Mouse (Mus musculus): ENCODE results near the gene Nupl2. TPM values are rescaled to one million over a fixed set of nuclear protein-coding genes. Genes with fewer than 3 reads are reported as not detected.

Gene Nupl2
- polyA plus RNA-seq, 1 experiment from 2014 or later, result 17.0 TPM

DNA sequence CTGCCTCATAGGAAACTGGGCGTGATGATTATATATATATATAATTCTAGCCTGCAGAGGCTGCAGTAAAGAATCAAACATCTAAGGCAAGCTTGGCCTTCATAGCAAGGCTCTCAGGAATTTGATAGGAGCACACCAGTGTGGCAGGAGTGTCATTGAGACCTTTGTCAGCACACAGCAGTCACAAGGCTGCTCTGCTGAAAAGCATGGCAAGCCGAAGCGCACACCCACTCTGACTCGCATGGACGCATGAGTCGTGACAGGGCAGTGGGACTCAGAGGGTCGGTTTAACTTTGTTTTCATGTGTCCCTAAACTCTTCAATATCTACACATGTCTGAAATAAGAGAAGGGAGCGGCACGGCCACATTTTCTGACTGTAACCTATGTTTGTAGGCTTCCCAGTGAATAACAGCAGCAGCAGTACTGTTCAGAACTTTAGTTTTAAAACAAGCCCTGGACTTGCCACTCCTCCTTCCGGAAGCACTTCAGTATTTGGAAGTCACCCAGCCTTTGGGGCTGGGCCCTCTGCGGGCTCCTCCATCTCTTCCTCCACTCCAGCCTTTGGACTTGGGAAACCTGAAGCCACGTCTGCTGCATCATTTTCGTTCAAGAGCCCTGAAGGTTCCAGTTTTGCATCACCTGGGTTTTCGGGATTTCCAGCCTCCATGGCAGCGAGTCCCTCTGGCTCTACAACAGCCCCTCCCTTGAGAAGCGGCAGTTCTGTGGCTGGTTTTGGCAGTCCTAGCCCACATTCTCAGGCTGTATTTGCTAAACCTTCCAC lies 16.9 kb downstream of the Nupl2 start:
- no peak overlapping the region for H3K9ac ChIP-seq
- H3K36me3 ChIP-seq (ENCODE audit: poor library complexity, severe bottlenecking), result peaks cover 70% of the 10 kb centered on the region
- H3K9me3 ChIP-seq (replicated peaks), result peaks cover 7% of the 10 kb centered on the region; the same call in 1 of the 2 replicates
- H3K4me3 ChIP-seq, result no peak overlapping the region
- no peak overlapping the region for H3K4me2 ChIP-seq
- ATAC-seq, result no peak
- no peaks in the 10 kb centered on the region for H3K27me3 ChIP-seq
- WGBS, result 93% methylated on average over 16 of the region's 16 CpGs
- no peak overlapping the region for H3K27ac ChIP-seq
- H3K4me1 ChIP-seq, result no peaks in the 10 kb centered on the region

DNA sequence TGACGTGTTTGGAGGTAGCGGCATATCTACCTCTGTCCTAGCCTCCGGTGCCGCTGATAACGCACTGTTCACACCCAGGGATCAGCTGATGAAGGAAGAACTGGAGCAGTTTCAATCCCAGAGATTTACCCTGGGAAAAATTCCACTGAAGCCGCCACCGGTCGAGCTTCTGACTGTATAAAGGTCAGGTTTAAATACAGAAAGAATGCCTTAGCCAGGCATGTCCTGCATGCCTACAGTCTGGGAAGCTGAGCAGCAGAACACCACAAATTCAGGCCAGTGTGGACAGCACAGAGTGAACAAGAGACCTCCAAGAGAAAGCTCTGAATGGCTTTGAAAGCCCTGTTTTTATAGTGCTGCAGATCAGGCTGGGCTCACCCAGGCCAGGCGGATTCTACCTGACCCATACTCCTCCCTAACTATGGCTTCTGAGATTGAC lies 17.6 kb downstream of the Nupl2 start:
- H3K4me3 ChIP-seq, result no peak overlapping the region
- no peak overlapping the region for H3K27ac ChIP-seq
- H3K36me3 ChIP-seq (ENCODE audit: poor library complexity, severe bottlenecking), result peaks cover 71% of the 10 kb centered on the region
- WGBS, result 93% methylated on average over 9 of the region's 9 CpGs
- H3K4me1 ChIP-seq, result no peaks in the 10 kb centered on the region
- peaks cover 7% of the 10 kb centered on the region for H3K9me3 ChIP-seq (replicated peaks)
- no peak for ATAC-seq
- no peak overlapping the region for H3K9ac ChIP-seq
- no peak overlapping the region for H3K4me2 ChIP-seq
- H3K27me3 ChIP-seq, result no peaks in the 10 kb centered on the region

DNA sequence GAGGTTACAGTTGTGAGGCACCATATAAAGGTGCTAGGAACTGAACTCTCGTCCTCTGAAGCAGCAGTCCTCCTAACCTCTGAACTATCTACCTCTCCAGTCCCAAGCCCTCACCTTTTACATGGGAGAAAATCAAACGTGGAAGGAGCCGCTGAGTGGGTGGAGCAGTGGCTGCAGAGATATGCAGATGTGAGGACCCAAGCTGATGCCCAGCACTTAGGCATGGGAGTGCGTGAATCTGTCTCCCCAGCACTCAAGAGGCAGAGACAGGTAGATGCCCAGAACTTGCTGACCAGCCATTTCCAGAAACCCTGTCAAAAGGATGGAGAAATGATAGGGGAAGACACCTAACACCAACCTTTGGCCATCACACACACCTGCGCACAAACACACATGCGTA lies 18.3 kb downstream of the Nupl2 start:
- H3K36me3 ChIP-seq (ENCODE audit: poor library complexity, severe bottlenecking), result peaks cover 64% of the 10 kb centered on the region
- 89% methylated on average over 6 of the region's 6 CpGs for WGBS
- H3K4me3 ChIP-seq, result no peak overlapping the region
- ATAC-seq, result no peak
- no peaks in the 10 kb centered on the region for H3K27me3 ChIP-seq
- H3K4me2 ChIP-seq, result no peak overlapping the region
- no peaks in the 10 kb centered on the region for H3K4me1 ChIP-seq
- no peak overlapping the region for H3K9ac ChIP-seq
- H3K27ac ChIP-seq, result no peak overlapping the region
- H3K9me3 ChIP-seq (replicated peaks), result peaks cover 7% of the 10 kb centered on the region

DNA sequence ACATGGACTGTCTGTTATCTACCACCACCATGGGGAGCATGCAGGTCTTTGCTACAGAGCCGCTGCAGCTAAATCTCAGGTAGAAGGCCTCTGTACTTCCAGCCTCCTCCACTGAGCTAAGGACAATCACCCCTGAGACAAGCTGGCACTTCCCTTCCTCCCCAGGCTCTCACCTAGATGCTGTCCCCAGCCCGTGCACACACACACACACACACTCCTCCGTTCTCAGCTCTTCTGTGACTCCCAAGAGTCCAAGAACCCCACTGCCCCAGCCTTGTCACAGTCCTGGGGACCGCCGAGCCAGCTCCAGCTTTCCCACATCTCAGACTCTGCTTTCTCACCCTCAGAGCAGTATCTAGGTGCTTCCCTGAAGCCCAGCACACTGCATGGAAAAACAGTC lies 19.2 kb downstream of the Nupl2 start:
- H3K9me3 ChIP-seq (replicated peaks), result peaks cover 7% of the 10 kb centered on the region
- no peaks in the 10 kb centered on the region for H3K4me1 ChIP-seq
- H3K36me3 ChIP-seq (ENCODE audit: poor library complexity, severe bottlenecking), result peaks cover 58% of the 10 kb centered on the region
- no peak for ATAC-seq
- H3K4me2 ChIP-seq, result no peak overlapping the region
- no peaks in the 10 kb centered on the region for H3K27me3 ChIP-seq
- H3K9ac ChIP-seq, result no peak overlapping the region
- WGBS, result 91% methylated on average over 5 of the region's 5 CpGs
- H3K27ac ChIP-seq, result no peak overlapping the region
- no peak overlapping the region for H3K4me3 ChIP-seq

DNA sequence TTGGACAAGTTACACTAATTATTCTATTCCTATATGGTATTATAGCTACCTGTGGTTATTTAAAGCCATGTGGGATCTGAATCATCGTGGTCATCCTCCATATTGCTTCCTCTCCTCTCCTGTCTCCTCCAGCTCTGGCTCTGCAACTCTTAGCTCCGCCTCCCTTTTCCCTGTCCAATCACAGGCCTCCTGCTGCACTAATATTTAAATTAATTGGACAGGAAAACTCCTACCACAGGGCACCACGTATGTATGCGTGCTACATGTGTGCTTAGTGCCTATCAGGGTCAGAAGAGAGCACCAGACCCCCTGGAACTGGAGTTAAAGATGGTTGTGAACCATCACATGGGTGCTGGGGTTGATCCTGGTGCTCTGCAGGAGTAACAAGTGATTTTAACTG lies 23.7 kb downstream of the Nupl2 start:
- no peaks in the 10 kb centered on the region for H3K27me3 ChIP-seq
- no peak for ATAC-seq
- H3K4me3 ChIP-seq, result no peak overlapping the region
- H3K4me2 ChIP-seq, result no peak overlapping the region
- no peak overlapping the region for H3K9ac ChIP-seq
- peaks cover 7% of the 10 kb centered on the region for H3K9me3 ChIP-seq (replicated peaks)
- peaks cover 28% of the 10 kb centered on the region for H3K36me3 ChIP-seq (ENCODE audit: poor library complexity, severe bottlenecking)
- WGBS, result 74% methylated on average over 4 of the region's 4 CpGs
- H3K4me1 ChIP-seq, result peaks cover 5% of the 10 kb centered on the region
- no peak overlapping the region for H3K27ac ChIP-seq

DNA sequence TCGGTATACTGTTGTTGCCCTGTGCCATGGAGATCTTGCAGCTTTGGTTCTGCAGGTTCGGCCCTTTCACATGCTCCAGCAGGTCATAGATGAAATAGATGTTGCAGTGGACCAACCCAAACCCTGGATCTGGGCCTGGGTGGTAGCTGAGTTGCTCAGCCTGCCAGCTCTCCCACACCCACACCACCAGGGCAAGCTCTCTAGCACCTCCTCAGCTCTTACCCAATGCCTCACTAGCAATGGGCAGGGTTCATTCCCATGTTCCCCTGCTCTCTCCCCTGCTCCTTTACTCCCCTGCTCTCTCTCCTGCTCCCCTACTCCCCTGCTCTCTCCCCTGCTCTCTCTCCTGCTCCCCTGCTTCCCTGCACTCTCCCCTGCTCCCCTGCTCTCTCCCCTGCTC lies 27.1 kb downstream of the Nupl2 start:
- H3K4me2 ChIP-seq, result no peak overlapping the region
- peaks cover 3% of the 10 kb centered on the region; the same call in 1 of the 2 replicates for H3K36me3 ChIP-seq (ENCODE audit: poor library complexity, severe bottlenecking)
- no peaks in the 10 kb centered on the region; the same call in 1 of the 2 replicates for H3K9me3 ChIP-seq (replicated peaks)
- H3K4me3 ChIP-seq, result no peak overlapping the region
- H3K27me3 ChIP-seq, result no peaks in the 10 kb centered on the region
- WGBS, result 74% methylated on average over 2 of the region's 2 CpGs
- H3K9ac ChIP-seq, result no peak overlapping the region
- ATAC-seq, result no peak
- no peak overlapping the region for H3K27ac ChIP-seq
- H3K4me1 ChIP-seq, result peaks cover 5% of the 10 kb centered on the region

DNA sequence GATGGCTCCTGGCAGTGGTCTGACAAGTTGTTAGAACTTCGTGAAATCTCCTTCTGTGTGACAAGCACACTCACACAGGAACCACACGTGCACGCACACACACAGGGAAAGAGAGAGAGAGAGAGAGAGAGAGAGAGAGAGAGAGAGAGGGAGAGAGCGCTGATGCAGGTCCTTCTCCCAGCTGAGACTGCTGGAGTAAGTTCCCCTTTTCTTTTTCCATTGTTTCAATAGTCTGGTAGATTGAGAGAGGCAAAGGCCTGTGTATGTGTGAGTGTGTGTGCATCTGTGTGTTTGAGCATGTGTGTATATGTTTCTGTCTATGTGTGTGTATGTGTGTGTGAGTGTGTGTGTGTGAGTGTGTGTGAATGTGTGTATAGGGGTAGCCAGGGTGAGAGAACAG lies 36.2 kb downstream of the Nupl2 start:
- no peak for ATAC-seq
- Histone ChIP-seq H3K27me3 (no peaks in the 10 kb centered on the region), H3K4me2 (no peak overlapping the region), H3K36me3 (ENCODE audit: poor library complexity, severe bottlenecking) (no peaks in the 10 kb centered on the region), H3K9me3 (replicated peaks) (no peaks in the 10 kb centered on the region), H3K4me1 (no peaks in the 10 kb centered on the region; the same call in 1 of the 2 replicates), H3K27ac (no peak overlapping the region), H3K9ac (no peak overlapping the region), H3K4me3 (no peak overlapping the region)
- WGBS, result 79% methylated on average over 4 of the region's 4 CpGs

DNA sequence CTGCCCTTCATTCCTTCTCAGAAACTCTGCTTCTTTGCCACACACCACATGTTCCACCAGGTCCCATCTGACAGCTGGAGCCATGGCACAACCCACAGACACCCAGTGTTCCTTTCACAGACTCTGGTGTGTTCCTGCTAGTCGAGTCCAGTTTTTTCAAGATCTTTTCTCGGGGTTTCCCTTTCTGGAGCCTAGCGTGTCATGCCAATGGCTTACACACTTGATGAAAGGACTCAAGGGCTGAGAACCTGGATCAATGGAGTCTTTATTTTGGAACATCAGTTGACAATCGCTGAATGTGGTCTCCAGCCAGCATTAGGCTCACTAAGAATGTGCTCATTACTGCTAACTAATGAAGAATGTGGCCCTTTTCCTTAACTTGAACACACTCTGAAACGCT lies 37.7 kb downstream of the Nupl2 start:
- WGBS, result 16% methylated on average over 5 of the region's 5 CpGs
- no peak for ATAC-seq
- Histone ChIP-seq H3K4me3 (no peak overlapping the region), H3K27ac (no peak overlapping the region; the same call in 1 of the 2 replicates), H3K4me1 (no peaks in the 10 kb centered on the region; the same call in 1 of the 2 replicates), H3K4me2 (no peak overlapping the region), H3K27me3 (no peaks in the 10 kb centered on the region), H3K9ac (no peak overlapping the region), H3K36me3 (ENCODE audit: poor library complexity, severe bottlenecking) (no peaks in the 10 kb centered on the region), H3K9me3 (replicated peaks) (no peaks in the 10 kb centered on the region)

DNA sequence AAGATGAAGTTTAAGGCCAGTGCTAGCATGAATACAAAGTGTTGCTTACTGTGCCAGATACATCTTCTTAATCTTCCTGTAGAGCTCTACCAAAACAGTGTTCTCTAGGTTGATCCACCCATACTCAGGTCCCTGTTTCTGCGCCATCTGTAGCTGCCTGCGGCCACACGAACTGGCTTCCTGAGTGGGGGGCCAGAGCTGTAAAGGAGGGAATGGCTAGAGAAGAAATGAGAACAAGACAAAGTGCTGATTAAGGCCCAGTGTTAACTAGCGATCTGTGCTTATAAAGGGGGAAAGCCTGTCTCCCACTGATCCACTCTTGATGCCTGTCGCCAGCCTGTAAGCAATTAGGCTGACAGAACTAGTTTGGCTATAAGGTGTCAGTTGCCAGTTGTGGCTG lies 38.5 kb downstream of the Nupl2 start:
- ATAC-seq, result no peak
- WGBS, result 71% methylated on average over 5 of the region's 5 CpGs
- no peak overlapping the region for H3K4me3 ChIP-seq

DNA sequence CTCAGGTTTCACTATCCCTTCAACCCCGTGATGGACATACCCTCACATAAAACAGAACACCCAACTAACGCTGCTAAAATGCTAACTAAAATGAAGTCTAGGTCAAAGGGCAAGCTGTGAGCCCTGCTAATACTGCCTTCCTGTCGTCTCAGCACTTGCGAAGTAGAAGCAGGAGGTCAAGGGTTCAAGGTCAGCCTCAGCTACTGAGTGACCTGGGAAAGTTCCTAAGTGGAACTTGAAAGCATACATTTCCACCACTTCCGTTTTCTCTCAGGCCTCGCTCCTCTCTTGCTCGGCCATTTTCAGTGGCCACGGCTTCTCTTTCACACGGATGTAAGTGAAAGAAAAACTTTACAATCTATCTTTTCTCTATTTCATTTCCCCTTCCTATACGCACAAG lies 43.2 kb downstream of the Nupl2 start:
- ATAC-seq, result no peak
- Histone ChIP-seq H3K27ac (no peak overlapping the region), H3K36me3 (ENCODE audit: poor library complexity, severe bottlenecking) (no peaks in the 10 kb centered on the region), H3K9me3 (replicated peaks) (no peaks in the 10 kb centered on the region), H3K4me3 (no peak overlapping the region), H3K9ac (no peak overlapping the region), H3K4me2 (no peak overlapping the region), H3K27me3 (0 out of 2 replicates have a peak, but pooled peaks cover 2% of the 10 kb centered on the region), H3K4me1 (no peaks in the 10 kb centered on the region; the same call in 1 of the 2 replicates)
- WGBS, result 77% methylated on average over 10 of the region's 10 CpGs

More for the DNA sequence above, 38.5 kb downstream of the Nupl2 start:
- Histone ChIP-seq H3K9ac (no peak overlapping the region), H3K9me3 (replicated peaks) (no peaks in the 10 kb centered on the region), H3K27ac (no peak overlapping the region), H3K4me1 (no peaks in the 10 kb centered on the region; the same call in 1 of the 2 replicates), H3K36me3 (ENCODE audit: poor library complexity, severe bottlenecking) (no peaks in the 10 kb centered on the region), H3K4me2 (no peak overlapping the region), H3K27me3 (no peaks in the 10 kb centered on the region)

DNA sequence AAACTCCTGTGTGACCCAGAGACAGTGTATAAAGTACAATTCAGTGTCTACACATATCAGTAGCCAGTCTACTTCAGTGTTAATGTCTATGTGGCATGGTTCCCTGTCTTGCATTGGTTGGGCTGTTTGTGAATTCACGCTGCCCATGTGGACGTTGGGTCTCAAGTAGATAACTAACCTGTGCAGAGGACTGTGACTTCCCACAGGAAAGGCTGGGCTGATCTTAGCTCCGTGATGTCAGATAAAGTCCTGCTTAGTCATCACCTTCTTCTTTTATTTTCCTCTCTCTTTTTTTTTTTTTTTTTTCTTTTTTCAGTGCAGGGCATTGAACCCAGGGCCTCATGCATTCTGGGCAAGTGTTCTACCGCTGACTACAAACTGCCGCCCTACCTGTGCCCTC lies 43.7 kb downstream of the Nupl2 start:
- H3K27me3 ChIP-seq, result 0 out of 2 replicates have a peak, but pooled peaks cover 2% of the 10 kb centered on the region
- ATAC-seq, result no peak
- H3K36me3 ChIP-seq (ENCODE audit: poor library complexity, severe bottlenecking), result no peaks in the 10 kb centered on the region
- H3K27ac ChIP-seq, result no peak overlapping the region
- no peak overlapping the region for H3K4me3 ChIP-seq
- no peak overlapping the region for H3K4me2 ChIP-seq
- WGBS, result 91% methylated on average over 5 of the region's 5 CpGs
- no peaks in the 10 kb centered on the region; the same call in 1 of the 2 replicates for H3K4me1 ChIP-seq
- H3K9me3 ChIP-seq (replicated peaks), result no peaks in the 10 kb centered on the region
- H3K9ac ChIP-seq, result no peak overlapping the region

DNA sequence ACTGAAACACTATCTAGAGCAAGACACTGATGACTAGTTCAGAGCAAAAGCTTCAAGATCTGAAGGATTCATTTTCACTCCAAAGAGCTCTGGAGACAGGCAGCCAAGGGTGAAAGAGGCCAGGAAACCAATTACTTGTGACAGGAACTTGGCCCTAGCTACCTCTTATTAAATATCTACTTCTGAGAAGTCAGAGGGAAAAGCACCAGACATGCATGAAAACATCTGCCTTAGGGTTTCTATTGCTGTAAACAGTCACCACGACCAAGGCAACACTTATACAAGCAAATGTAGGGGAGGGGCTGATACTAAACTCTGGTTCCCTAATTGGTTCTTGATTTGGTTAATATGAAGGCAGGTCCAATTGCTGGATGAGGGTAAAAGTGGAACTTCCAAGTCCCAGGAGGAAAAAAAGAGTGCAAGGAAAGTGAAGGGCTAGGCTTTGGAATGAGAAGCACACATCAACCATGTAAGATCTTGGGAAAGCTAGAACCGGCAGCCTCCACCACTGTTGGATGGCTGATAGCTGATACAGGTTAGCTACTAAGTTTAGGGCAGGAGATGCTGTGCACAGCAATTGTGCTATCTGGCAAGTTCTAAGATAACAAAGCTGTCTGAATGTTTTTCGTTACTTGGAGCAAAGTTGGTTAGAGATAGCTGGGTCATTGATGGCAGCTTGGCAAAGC lies 49.2 kb downstream of the Nupl2 start:
- no peaks in the 10 kb centered on the region for H3K9me3 ChIP-seq (replicated peaks)
- no peak overlapping the region for H3K4me2 ChIP-seq
- no peaks in the 10 kb centered on the region for H3K36me3 ChIP-seq (ENCODE audit: poor library complexity, severe bottlenecking)
- no peak overlapping the region for H3K27ac ChIP-seq
- peaks cover 7% of the 10 kb centered on the region; the same call in 1 of the 2 replicates for H3K27me3 ChIP-seq
- ATAC-seq, result no peak
- H3K4me1 ChIP-seq, result no peaks in the 10 kb centered on the region
- no peak overlapping the region for H3K4me3 ChIP-seq
- 80% methylated on average over 3 of the region's 3 CpGs for WGBS
- H3K9ac ChIP-seq, result no peak overlapping the region
